Mouse (Mus musculus) ES-E14 (cell line): ENCODE measurements around the gene Ust. TPM values are rescaled to one million over a fixed set of nuclear protein-coding genes. Genes with fewer than 3 reads are reported as not detected.

Source experiments
- DNase-seq: peaks from one replicate; pipeline ENCODE4 v3.0.0-alpha.2; 2013; ENCODE audit warnings: low read depth, low spot score
- H3K27ac ChIP-seq: 2 replicates; pipeline ENCODE4 v1.5.1; 2012; ENCODE audit warnings: low read depth, mild to moderate bottlenecking, low read length, moderate library complexity, mixed read lengths; ENCODE audit not compliant: poor library complexity, insufficient read depth, severe bottlenecking
- H3K36me3 ChIP-seq: 2 replicates; pipeline ENCODE4 v1.6.1; 2012; ENCODE audit warnings: mild to moderate bottlenecking, low read length, moderate library complexity, mixed read lengths; ENCODE audit not compliant: control insufficient read depth, poor library complexity, insufficient read depth, severe bottlenecking
- H3K4me1 ChIP-seq, 2 experiments: fragments of 150-350 bp in 1 of 2; sonication (generic) in 1 of 2; 2 replicates each; pipeline ENCODE4 v1.6.1; 2012; ENCODE audit warnings: low read length in 2 of 2, mild to moderate bottlenecking in 1 of 2, mixed read lengths in 1 of 2; ENCODE audit not compliant: control insufficient read depth in 2 of 2, insufficient read depth in 2 of 2, poor library complexity in 1 of 2
- H3K4me3 ChIP-seq, 2 experiments: fragments of 150-350 bp in 1 of 2; sonication (generic) in 1 of 2; 2 replicates each; pipeline ENCODE4 v1.5.1; 2012; ENCODE audit warnings: low read length in 2 of 2, low read depth in 1 of 2, mild to moderate bottlenecking in 1 of 2, mixed read lengths in 1 of 2; ENCODE audit not compliant: insufficient read depth in 1 of 2, poor library complexity in 1 of 2, severe bottlenecking in 1 of 2
- H3K9ac ChIP-seq: 2 replicates; pipeline ENCODE4 v1.6.1; 2012; ENCODE audit warnings: low read depth, mild to moderate bottlenecking, low read length, mixed read lengths; ENCODE audit not compliant: poor library complexity, insufficient read depth, severe bottlenecking
- H3K9me3 ChIP-seq: fragments of 150-350 bp; sonication (generic); 2 replicates; pipeline ENCODE4 v1.6.1; 2012; ENCODE audit warnings: low read depth, mild to moderate bottlenecking, low read length; ENCODE audit not compliant: control insufficient read depth, insufficient read depth
- CHD2 ChIP-seq: IDR thresholded peaks from 2 replicates; pipeline ENCODE4 v1.6.1; 2014; ENCODE audit warnings: mild to moderate bottlenecking, low read depth, low read length, inconsistent platforms
- HCFC1 ChIP-seq: IDR thresholded peaks from 2 replicates; pipeline ENCODE4 v1.6.1; 2012; ENCODE audit warnings: low read length, inconsistent platforms, borderline replicate concordance; ENCODE audit not compliant: insufficient read depth
- MAFK ChIP-seq: IDR thresholded peaks from 2 replicates; pipeline ENCODE4 v1.6.1; 2014; ENCODE audit warnings: mild to moderate bottlenecking, low read depth, low read length, inconsistent platforms; ENCODE audit not compliant: insufficient read depth
- ZC3H11A ChIP-seq: IDR thresholded peaks from 2 replicates; pipeline ENCODE4 v1.6.1; 2012; ENCODE audit warnings: low read depth, mild to moderate bottlenecking, inconsistent platforms, low read length, borderline replicate concordance
- ZNF384 ChIP-seq: IDR thresholded peaks from 2 replicates; pipeline ENCODE4 v1.6.1; 2012; ENCODE audit warnings: low read depth, low read length, inconsistent platforms
- in situ Hi-C, 2 experiments: fragments of 600-800 bp; cut with MboI; formaldehyde crosslinking; loops; one replicate each; pipeline ENCODE4 v1.15.1; 2025; ENCODE audit warnings: low sequenced_read_pairs in 2 of 2, inconsistent platforms in 1 of 2; ENCODE audit not compliant: unreplicated experiment in 2 of 2
- total RNA-seq: library from RNA; depleted of rRNA; stranded (reverse); fragments of 300-350 nt; gene quantifications from 2 replicates; pipeline ENCODE4 v1.2.3, GENCODE M21; 2012

The Ust gene
- total RNA-seq, 1 experiment, result 4.9 TPM

- DNase-seq, result no peak
- H3K36me3 ChIP-seq, result no peaks in the 10 kb centered on the region
- H3K4me3 ChIP-seq, result no peak overlapping the region
- in situ Hi-C loops, result no loop called here
- H3K9me3 ChIP-seq, result no peaks in the 10 kb centered on the region
- TF ChIP-seq MAFK, result no peak
- TF ChIP-seq CHD2, result no peak
- no peak for TF ChIP-seq ZNF384
- TF ChIP-seq HCFC1, result no peak
- TF ChIP-seq ZC3H11A, result no peak
- H3K27ac ChIP-seq, result no peak overlapping the region
- no peaks in the 10 kb centered on the region for H3K4me1 ChIP-seq
- H3K9ac ChIP-seq, result no peak overlapping the region
Measured at GRCm38 (mm10) chr10:8495543-8496141, 23.0 kb downstream of the Ust start.

DNA sequence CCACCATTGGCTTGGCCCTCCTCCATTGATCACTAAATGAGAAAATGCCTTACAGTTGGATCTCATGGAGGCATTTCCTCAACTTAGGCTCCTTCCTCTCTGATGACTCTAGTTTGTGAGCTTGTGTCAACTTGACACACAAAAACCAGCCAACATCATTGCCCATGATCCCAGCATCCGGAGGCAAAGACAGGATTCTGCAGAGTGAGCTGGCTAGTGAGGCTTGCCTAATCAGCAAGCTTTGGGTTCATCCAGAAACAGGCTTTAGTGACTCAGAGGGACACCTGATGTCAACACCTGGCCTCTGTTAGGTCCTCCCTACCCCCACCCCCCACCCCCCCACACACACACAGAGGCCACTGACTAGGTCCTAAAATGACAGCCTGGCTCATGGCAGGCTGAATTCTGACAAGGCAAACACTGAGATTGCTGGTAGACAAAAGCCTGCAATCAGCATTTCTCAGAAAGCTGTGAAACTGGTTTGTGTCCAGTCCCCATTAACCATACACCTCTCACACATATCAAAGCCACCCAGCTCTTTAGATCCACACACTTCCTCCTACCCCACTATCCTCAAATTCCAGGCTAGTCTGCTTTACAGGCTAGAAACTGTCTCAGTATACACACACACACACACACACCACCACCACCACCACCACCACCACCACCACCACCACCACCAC is 26.6 kb downstream of the Ust start:
- Histone ChIP-seq H3K36me3 (no peaks in the 10 kb centered on the region), H3K4me3 (no peak overlapping the region), H3K9ac (no peak overlapping the region), H3K4me1 (no peaks in the 10 kb centered on the region), H3K27ac (no peak overlapping the region), H3K9me3 (no peaks in the 10 kb centered on the region)
- no peak for DNase-seq
- TF ChIP-seq ZC3H11A (no peak), MAFK (no peak)
- in situ Hi-C loops, result no loop called here

- Histone ChIP-seq H3K9ac (no peak overlapping the region), H3K36me3 (no peaks in the 10 kb centered on the region), H3K4me1 (no peaks in the 10 kb centered on the region), H3K4me3 (no peak overlapping the region), H3K27ac (no peak overlapping the region), H3K9me3 (no peaks in the 10 kb centered on the region)
- in situ Hi-C loops, result no loop called here
- TF ChIP-seq CHD2, result no peak
- TF ChIP-seq MAFK, result no peak
- TF ChIP-seq HCFC1, result no peak
- DNase-seq, result no peak
Measured at GRCm38 (mm10) chr10:8487388-8487787, 31.2 kb downstream of the Ust start.

- no peak for DNase-seq
- Histone ChIP-seq H3K9me3 (no peaks in the 10 kb centered on the region), H3K4me3 (no peak overlapping the region), H3K27ac (no peak overlapping the region), H3K4me1 (no peaks in the 10 kb centered on the region), H3K36me3 (no peaks in the 10 kb centered on the region), H3K9ac (no peak overlapping the region)
- TF ChIP-seq CHD2, result no peak
- no peak for TF ChIP-seq HCFC1
- peak; percentile 84 for TF ChIP-seq ZNF384
- no peak for TF ChIP-seq ZC3H11A
- no peak for TF ChIP-seq MAFK
- in situ Hi-C loops, result no loop called here
Measured at GRCm38 (mm10) chr10:8484487-8484886, 34.1 kb downstream of the Ust start.

- no peaks in the 10 kb centered on the region for H3K36me3 ChIP-seq
- H3K27ac ChIP-seq, result no peak overlapping the region
- H3K4me3 ChIP-seq, result no peak overlapping the region
- H3K9ac ChIP-seq, result no peak overlapping the region
- TF ChIP-seq HCFC1 (no peak), MAFK (no peak), ZC3H11A (no peak), CHD2 (no peak), ZNF384 (no peak)
- no peak for DNase-seq
- in situ Hi-C loops, result no loop called here
- no peaks in the 10 kb centered on the region for H3K9me3 ChIP-seq
- no peaks in the 10 kb centered on the region for H3K4me1 ChIP-seq
Measured at GRCm38 (mm10) chr10:8482779-8483178, 35.8 kb downstream of the Ust start.
